Mouse (Mus musculus): Measurements from ENCODE around the gene Aoc2. TPM values are rescaled to one million over a fixed set of nuclear protein-coding genes. Genes with fewer than 3 reads are reported as not detected.

The Aoc2 gene
- total and polyA plus RNA-seq, 2 experiments from 2014 or later, result 0.87 to 4.4 TPM

DNA sequence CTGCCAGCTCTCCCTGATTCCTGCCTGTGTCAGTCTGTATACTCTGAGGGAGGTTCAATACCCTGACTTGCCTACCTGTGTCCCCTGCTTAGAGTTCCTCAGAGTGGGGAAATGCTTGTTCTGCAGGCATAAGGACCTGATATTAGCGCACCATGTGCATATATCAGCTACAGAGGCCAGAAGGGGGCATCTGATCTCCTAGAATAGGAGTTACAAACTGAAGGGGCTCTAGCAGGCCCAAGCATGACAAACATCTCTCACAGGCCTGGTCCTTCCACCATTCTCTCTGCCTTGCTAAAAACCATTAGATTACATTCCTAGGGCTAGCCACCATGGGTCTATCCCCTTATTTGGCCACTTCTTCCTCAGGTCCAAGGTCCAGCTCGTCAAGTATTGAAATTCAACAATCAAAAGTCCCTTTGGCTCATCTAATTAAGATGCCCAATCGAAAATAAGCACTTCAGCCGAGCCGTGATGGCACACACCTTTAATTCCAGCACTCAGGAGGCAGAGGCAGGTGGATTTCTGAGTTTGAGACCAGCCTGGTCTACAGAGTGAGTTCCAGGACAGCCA, 29.7 kb downstream of the Aoc2 start:
- DNase-seq, result no peak
- Histone ChIP-seq H3K36me3 (ENCODE audit: insufficient read depth) (no peaks in the 10 kb centered on the region), H3K27ac (ENCODE audit: low read depth, low read length) (no peak overlapping the region), H3K4me1 (ENCODE audit: insufficient read depth) (no peaks in the 10 kb centered on the region), H3K9me3 (ENCODE audit: low read length) (no peaks in the 10 kb centered on the region), H3K4me2 (ENCODE audit: low read depth) (no peak overlapping the region), H3K4me3 (ENCODE audit: low read depth, low read length) (no peak overlapping the region), H3K27me3 (ENCODE audit: insufficient read depth, low read length) (no peaks in the 10 kb centered on the region), H3K9ac (no peak overlapping the region)
- no peak for TF ChIP-seq CTCF (IDR thresholded peaks at IDR 0.05; ENCODE audit: low read depth)
- WGBS, result 74% methylated on average over 5 of the region's 5 CpGs
- no peak for ATAC-seq

DNA sequence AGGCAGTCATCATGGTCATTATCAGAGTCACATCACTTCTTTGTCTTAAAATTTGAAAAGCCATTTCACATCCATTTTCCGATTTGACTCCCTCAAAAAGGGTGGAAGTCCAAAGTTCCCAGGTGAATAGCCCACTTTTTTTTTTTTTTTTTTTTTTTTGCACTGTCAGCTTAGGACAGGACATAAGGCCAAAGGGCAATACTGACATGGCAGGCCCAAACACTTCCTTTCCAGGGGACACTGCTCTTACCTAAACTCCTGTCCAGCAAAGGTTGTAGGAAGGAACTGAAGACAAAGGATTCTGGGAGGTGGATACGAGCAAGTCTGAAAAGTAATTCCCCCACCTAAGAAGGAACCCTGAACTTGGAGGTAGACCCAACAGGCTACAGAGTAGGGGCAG, 31.1 kb downstream of the Aoc2 start:
- ATAC-seq, result no peak
- H3K4me3 ChIP-seq (ENCODE audit: low read depth, low read length), result no peak overlapping the region
- no peaks in the 10 kb centered on the region for H3K4me1 ChIP-seq (ENCODE audit: insufficient read depth)
- TF ChIP-seq CTCF (IDR thresholded peaks at IDR 0.05; ENCODE audit: low read depth), result no peak
- H3K36me3 ChIP-seq (ENCODE audit: insufficient read depth), result no peaks in the 10 kb centered on the region
- no peaks in the 10 kb centered on the region for H3K9me3 ChIP-seq (ENCODE audit: low read length)
- no peaks in the 10 kb centered on the region for H3K27me3 ChIP-seq (ENCODE audit: insufficient read depth, low read length)
- DNase-seq, result no peak
- no peak overlapping the region for H3K27ac ChIP-seq (ENCODE audit: low read depth, low read length)
- WGBS, result 88% methylated on average over 2 of the region's 2 CpGs
- no peak overlapping the region for H3K9ac ChIP-seq
- no peak overlapping the region for H3K4me2 ChIP-seq (ENCODE audit: low read depth)

DNA sequence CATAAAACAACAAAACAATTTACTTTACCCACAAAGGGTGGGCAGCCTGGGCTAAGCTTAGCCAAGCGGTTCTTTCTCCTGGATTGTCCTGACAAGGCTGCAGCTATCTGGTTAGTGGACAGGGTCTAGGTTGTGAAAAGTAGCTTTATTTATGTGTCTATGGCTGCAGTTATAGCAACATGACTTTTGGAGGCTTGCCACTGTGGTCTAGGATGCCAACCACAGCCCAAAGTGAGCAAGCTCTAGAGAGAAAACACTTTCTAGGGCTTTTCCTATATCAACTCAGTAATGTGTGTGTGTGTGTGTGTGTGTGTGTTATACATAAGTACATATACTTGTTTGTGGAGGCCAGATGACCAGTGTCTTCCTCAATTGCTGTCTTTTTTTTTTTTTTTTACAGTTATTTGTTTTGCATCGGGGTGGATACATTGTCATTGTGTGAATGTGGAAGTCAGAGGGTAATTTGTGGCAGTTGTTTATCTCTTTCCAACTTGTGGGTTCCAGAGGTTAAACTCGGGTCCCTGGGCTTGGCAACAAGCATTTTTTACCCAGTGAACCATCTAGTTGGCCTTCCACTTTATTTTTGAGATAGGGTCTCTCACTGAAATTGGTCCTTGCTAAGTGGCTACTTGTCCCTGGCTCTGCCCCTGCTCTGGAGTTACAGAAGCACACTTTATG, 32.8 kb downstream of the Aoc2 start:
- Histone ChIP-seq H3K9me3 (ENCODE audit: low read length) (no peaks in the 10 kb centered on the region), H3K4me1 (ENCODE audit: insufficient read depth) (no peaks in the 10 kb centered on the region), H3K4me3 (ENCODE audit: low read depth, low read length) (no peak overlapping the region), H3K4me2 (ENCODE audit: low read depth) (no peak overlapping the region), H3K9ac (no peak overlapping the region), H3K27me3 (ENCODE audit: insufficient read depth, low read length) (no peaks in the 10 kb centered on the region), H3K27ac (ENCODE audit: low read depth, low read length) (no peak overlapping the region), H3K36me3 (ENCODE audit: insufficient read depth) (no peaks in the 10 kb centered on the region)
- 87% methylated on average over 3 of the region's 3 CpGs for WGBS
- TF ChIP-seq CTCF (IDR thresholded peaks at IDR 0.05; ENCODE audit: low read depth), result no peak
- no peak for ATAC-seq
- DNase-seq, result no peak

DNA sequence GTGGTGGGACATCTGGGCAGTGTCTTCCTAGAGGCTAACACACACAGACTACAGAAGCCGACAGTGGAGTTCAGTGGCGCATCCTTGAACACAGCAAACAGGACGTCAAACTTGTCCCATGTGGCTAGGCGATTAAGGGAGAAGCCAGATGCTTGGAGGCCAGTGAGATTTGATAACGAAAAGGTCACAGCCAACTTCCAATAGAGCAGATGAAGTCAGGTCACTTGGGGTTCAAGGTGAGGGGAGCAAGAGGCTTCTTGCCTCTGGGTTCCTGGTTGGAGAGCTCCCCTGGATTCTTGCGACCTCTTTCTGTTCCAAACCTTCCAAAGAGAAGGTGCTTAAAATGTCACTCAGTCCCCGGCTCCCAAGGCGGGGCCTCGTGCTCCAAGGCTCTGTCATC, 34.9 kb downstream of the Aoc2 start:
- no peak overlapping the region for H3K9ac ChIP-seq
- H3K27ac ChIP-seq (ENCODE audit: low read depth, low read length), result no peak overlapping the region
- no peak for TF ChIP-seq CTCF (IDR thresholded peaks at IDR 0.05; ENCODE audit: low read depth)
- no peak overlapping the region for H3K4me3 ChIP-seq (ENCODE audit: low read depth, low read length)
- DNase-seq (no peak), ATAC-seq (no peak)
- H3K9me3 ChIP-seq (ENCODE audit: low read length), result no peaks in the 10 kb centered on the region
- H3K4me1 ChIP-seq (ENCODE audit: insufficient read depth), result no peaks in the 10 kb centered on the region
- 76% methylated on average over 9 of the region's 9 CpGs for WGBS
- no peaks in the 10 kb centered on the region for H3K27me3 ChIP-seq (ENCODE audit: insufficient read depth, low read length)
- no peak overlapping the region for H3K4me2 ChIP-seq (ENCODE audit: low read depth)
- H3K36me3 ChIP-seq (ENCODE audit: insufficient read depth), result no peaks in the 10 kb centered on the region

DNA sequence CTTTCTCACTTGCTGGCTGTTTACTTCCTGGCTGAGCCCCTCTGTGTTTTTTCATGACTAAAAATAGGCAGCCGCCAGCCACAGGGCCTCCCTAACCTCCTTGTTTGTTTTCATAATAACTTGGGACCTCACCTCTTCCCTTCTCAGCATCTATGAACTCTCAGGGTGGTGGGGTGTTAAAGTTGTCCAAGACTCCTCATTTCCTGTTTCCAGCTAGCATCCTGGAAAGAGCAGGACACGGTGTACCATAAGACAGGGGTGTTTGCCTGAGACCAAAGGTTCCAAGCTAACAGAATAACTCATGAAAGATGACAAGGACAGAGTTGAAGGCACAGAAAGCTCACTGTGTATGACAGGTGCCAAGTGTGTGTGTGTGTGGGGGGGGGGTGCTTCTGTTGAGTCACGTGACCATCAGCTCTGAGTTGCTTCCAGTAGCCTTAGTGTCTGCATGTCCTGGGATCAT, 35.8 kb downstream of the Aoc2 start:
- Histone ChIP-seq H3K9me3 (ENCODE audit: low read length) (no peaks in the 10 kb centered on the region), H3K4me1 (ENCODE audit: insufficient read depth) (no peaks in the 10 kb centered on the region), H3K27ac (ENCODE audit: low read depth, low read length) (no peak overlapping the region), H3K4me2 (ENCODE audit: low read depth) (no peak overlapping the region), H3K4me3 (ENCODE audit: low read depth, low read length) (no peak overlapping the region), H3K27me3 (ENCODE audit: insufficient read depth, low read length) (no peaks in the 10 kb centered on the region), H3K9ac (no peak overlapping the region), H3K36me3 (ENCODE audit: insufficient read depth) (no peaks in the 10 kb centered on the region)
- ATAC-seq (no peak), DNase-seq (no peak)
- WGBS, result 69% methylated on average over 3 of the region's 3 CpGs
- TF ChIP-seq CTCF (IDR thresholded peaks at IDR 0.05; ENCODE audit: low read depth), result no peak

DNA sequence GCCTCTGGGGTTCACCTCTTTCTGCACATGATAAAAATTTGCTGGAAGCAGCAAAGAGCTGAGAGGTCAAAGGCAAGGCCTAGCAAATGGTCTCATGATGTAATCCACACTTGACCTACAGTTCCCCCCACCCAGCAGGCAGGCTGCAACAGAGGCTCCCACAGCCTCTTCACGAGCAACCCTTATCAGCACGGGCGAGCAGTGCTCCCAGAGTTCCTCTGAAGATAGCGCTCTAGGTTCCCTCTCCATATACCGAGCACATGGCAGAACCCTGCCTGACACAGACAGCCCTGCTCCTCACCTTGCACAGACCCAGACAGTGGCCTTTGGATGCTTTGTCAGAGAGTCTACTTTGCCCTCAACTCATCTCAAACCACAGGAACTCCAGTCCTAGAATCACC, 39.7 kb downstream of the Aoc2 start:
- no peak for DNase-seq
- WGBS, result 86% methylated on average over 5 of the region's 5 CpGs
- H3K27me3 ChIP-seq (ENCODE audit: insufficient read depth, low read length), result no peaks in the 10 kb centered on the region

DNA sequence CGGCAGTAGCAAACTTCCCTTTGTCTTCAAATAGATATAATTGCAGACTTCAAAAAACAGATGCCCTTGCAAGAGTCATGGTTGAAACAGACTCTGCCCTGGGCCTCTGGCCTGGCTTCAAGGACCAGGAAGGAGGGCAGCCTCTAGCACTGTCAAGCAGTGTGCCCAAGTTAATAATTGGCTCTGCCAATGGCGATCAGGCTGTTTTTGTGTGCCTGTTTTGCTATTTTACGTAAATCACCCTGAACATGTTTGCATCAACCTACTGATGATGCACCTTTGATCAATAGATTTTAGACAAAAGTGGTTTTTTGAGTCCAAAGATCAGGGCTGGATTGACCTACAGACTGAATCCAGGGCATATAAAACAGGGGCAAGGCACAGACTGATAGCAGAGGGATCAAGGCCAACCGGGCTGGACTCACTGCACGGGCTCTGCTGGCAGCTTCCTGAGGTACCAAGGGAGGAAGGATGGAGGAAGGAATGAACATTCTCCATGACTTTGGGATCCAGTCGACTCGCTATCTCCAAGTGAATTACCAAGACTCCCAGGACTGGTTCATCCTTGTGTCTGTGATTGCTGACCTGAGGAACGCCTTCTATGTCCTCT, 42.6 kb downstream of the Aoc2 start, which contains the start of gene G6pc:
Gene G6pc, plus strand, starts transcription at position 236 of the 610 bp plus-strand sequence.
- WGBS, result 88% methylated on average over 8 of the region's 8 CpGs
- ATAC-seq, result no peak

More for the DNA sequence above, 39.7 kb downstream of the Aoc2 start:
- Histone ChIP-seq H3K36me3 (ENCODE audit: insufficient read depth) (no peaks in the 10 kb centered on the region), H3K4me1 (ENCODE audit: insufficient read depth) (no peaks in the 10 kb centered on the region), H3K27ac (ENCODE audit: low read depth, low read length) (no peak overlapping the region), H3K4me3 (ENCODE audit: low read depth, low read length) (no peak overlapping the region), H3K9ac (no peak overlapping the region), H3K4me2 (ENCODE audit: low read depth) (no peak overlapping the region), H3K9me3 (ENCODE audit: low read length) (no peaks in the 10 kb centered on the region)
- ATAC-seq, result no peak
- TF ChIP-seq CTCF (IDR thresholded peaks at IDR 0.05; ENCODE audit: low read depth), result no peak

More for the DNA sequence above, 42.6 kb downstream of the Aoc2 start, which contains the start of gene G6pc:
- Histone ChIP-seq H3K9ac (no peak within 1 kb of the TSS), H3K27ac (ENCODE audit: low read depth, low read length) (no peak within 1 kb of the TSS), H3K9me3 (ENCODE audit: low read length) (no peaks in the 10 kb centered on the region), H3K4me1 (ENCODE audit: insufficient read depth) (no peaks in the 10 kb centered on the region), H3K27me3 (ENCODE audit: insufficient read depth, low read length) (no peaks in the 10 kb centered on the region), H3K36me3 (ENCODE audit: insufficient read depth) (no peaks in the 10 kb centered on the region), H3K4me3 (ENCODE audit: low read depth, low read length) (no peak within 1 kb of the TSS), H3K4me2 (ENCODE audit: low read depth) (no peak within 1 kb of the TSS)
- TF ChIP-seq CTCF (IDR thresholded peaks at IDR 0.05; ENCODE audit: low read depth), result no peak
- no peak for DNase-seq

All from forebrain, postnatal 0 days (tissue).